Comparison of ENCODE assay signal across 8 mouse cellular contexts in the genomic region with DNA sequence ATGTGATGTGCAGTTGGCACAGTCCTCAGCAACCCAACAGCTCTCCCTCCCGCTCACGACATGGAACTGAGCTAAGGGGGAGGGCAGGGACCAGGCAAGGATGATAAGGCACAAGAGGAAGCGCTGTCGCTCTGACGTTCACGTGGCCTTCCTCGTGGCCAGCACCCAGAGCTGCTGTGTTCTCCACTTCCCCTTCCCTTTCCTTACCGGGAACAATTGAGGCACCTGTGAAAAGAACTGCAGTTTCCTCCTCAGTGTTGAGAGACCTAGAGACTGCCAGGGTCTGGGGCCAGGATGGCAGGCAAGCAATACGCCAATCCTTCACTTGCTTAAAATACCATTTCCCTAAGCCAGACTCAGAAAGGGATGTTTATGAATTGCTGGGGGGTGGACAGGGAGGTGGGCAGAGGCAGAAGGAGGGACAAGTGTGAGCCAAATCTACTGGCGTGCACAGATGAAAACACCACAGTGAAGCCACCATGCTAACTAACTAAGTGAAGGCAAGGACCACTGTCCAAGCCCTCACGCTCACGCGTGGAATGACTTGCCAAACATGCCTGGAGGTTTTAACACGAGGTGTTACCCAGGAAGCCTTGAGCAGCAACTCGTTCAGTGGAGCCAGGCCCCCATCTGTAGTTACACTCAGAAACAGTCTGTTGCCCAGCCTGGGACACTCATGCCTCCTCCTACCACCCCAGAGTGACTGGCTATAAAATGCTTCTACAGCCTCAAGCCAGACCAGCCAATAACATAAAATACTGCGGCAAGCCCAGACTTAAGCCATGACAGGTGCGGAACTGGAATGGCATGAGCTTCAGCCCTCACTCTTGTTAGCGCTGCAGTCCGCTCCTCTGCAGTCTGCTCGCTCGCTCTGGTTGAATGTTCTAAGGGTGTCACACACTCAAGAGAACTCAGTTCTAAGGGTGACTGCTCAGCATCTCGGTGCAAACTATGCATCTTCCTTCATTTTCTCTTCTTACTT. TPM values are rescaled to one million over a fixed set of nuclear protein-coding genes. Genes with fewer than 3 reads are reported as not detected.
DNase-seq lines count a peak whose midpoint lies in the region; ATAC-seq and TF ChIP-seq lines count a peak whose summit lies in the region.

No protein-coding gene starts in this region.

- H3K27ac ChIP-seq in spleen, adult 2 months (ENCODE audit: insufficient read depth, low read length) = peak overlapping the region; percentile 5; the same call in 1 of the 2 replicates
- H3K27ac ChIP-seq in embryonic facial prominence, embryonic 15.5 days (replicated peaks) = peak overlapping the region; percentile 18; the same call in 1 of the 2 replicates
- peak overlapping the region; percentile 89 for H3K27ac ChIP-seq in heart, embryonic 16.5 days (ENCODE audit: low read length)
- 0 out of 2 replicates have a peak overlapping the region, but pooled peaks have one; percentile 1 for H3K27ac ChIP-seq in macrophage

- H3K9me3 ChIP-seq in embryonic facial prominence, embryonic 15.5 days (replicated peaks) = no peaks in the 10 kb centered on the region
- H3K9me3 ChIP-seq in heart, embryonic 16.5 days (replicated peaks; ENCODE audit: control insufficient read depth, low read length) = no peaks in the 10 kb centered on the region

- no peak overlapping the region for H3K4me3 ChIP-seq in spleen, adult 2 months (ENCODE audit: extremely low read depth, insufficient read depth, insufficient read length)
- H3K4me3 ChIP-seq in embryonic facial prominence, embryonic 15.5 days (replicated peaks) = no peak overlapping the region
- H3K4me3 ChIP-seq in heart, embryonic 16.5 days (ENCODE audit: low read length) = no peak overlapping the region
- no peak overlapping the region for H3K4me3 ChIP-seq in macrophage (ENCODE audit: inconsistent target)

- no peak for TF ChIP-seq CTCF in spleen, adult 2 months (IDR thresholded peaks at IDR 0.05; ENCODE audit: extremely low read depth, insufficient read depth, insufficient read length, insufficient replicate concordance)

- TF ChIP-seq POLR2A in spleen, adult 2 months (IDR thresholded peaks at IDR 0.05; ENCODE audit: low read depth, low read length) = no peak

- no peaks in the 10 kb centered on the region for H3K79me2 ChIP-seq in macrophage (ENCODE audit: inconsistent target)

- intact Hi-C loops in left cerebral cortex, postnatal 10 days (cut with DNase I) = loop anchor here (5.0 kb wide), 2 partner anchors 37 to 217 kb away; no protein-coding TSS in a partner anchor

- DNase-seq in spleen, adult 2 months (ENCODE audit: low read depth in 1 of 2, low spot score in 2 of 2) = no peak
- no peak for DNase-seq in spleen, postnatal 14 days (ENCODE audit: low spot score in 2 of 2)
- DNase-seq in left cerebral cortex, postnatal 10 days (ENCODE audit: extremely low spot score in 1 of 2, low spot score in 2 of 2) = peak; percentile 27 to 76
- no peak for DNase-seq in adipocyte (ENCODE audit: low spot score)

- no peaks in the 10 kb centered on the region for H3K4me1 ChIP-seq in spleen, adult 2 months (ENCODE audit: control insufficient read depth, insufficient read depth, insufficient read length)
- H3K4me1 ChIP-seq in embryonic facial prominence, embryonic 15.5 days = peaks cover 16% of the 10 kb centered on the region; the same call in 1 of the 2 replicates
- peaks cover 37% of the 10 kb centered on the region for H3K4me1 ChIP-seq in heart, embryonic 16.5 days (ENCODE audit: control insufficient read depth, insufficient read depth, low read length)

- H3K9ac ChIP-seq in embryonic facial prominence, embryonic 15.5 days = no peak overlapping the region
- H3K9ac ChIP-seq in heart, embryonic 16.5 days (ENCODE audit: low read length) = peak overlapping the region; percentile 30; the same call in 1 of the 2 replicates

- H3K4me2 ChIP-seq in embryonic facial prominence, embryonic 15.5 days (replicated peaks) = no peak overlapping the region
- peak overlapping the region; percentile 21 for H3K4me2 ChIP-seq in heart, embryonic 16.5 days (ENCODE audit: low read depth, low read length)

- no peaks in the 10 kb centered on the region for H3K27me3 ChIP-seq in spleen, adult 2 months (ENCODE audit: control insufficient read depth, insufficient read depth, low read length)
- no peaks in the 10 kb centered on the region for H3K27me3 ChIP-seq in embryonic facial prominence, embryonic 15.5 days
- no peaks in the 10 kb centered on the region for H3K27me3 ChIP-seq in heart, embryonic 16.5 days (ENCODE audit: control insufficient read depth, insufficient read depth, low read length)

- WGBS in spleen, adult 2 months = 49% methylated on average over 22 of the region's 22 CpGs
- WGBS in embryonic facial prominence, embryonic 15.5 days = 65% methylated on average over 22 of the region's 22 CpGs
- 43% methylated on average over 22 of the region's 22 CpGs for WGBS in heart, embryonic 16.5 days
- WGBS in macrophage (ENCODE audit: missing documents) = 51% methylated on average over 19 of the region's 22 CpGs

- no peak; the same call in 1 of the 2 replicates for ATAC-seq in embryonic facial prominence, embryonic 15.5 days (ENCODE audit: insufficient number of reproducible peaks, low FRiP score, low TSS enrichment, low read depth)
- ATAC-seq in heart, embryonic 16.5 days (replicated peaks; ENCODE audit: extremely low read depth, insufficient read depth, low FRiP score) = peak; percentile 88
- ATAC-seq in inflammation-experienced regulatory T-cells, adult 6 months = no peak

- H3K36me3 ChIP-seq in spleen, adult 2 months (ENCODE audit: control insufficient read depth, insufficient read depth, low read length) = no peaks in the 10 kb centered on the region
- 0 out of 2 replicates have a peak, but pooled peaks cover 5% of the 10 kb centered on the region for H3K36me3 ChIP-seq in embryonic facial prominence, embryonic 15.5 days
- no peaks in the 10 kb centered on the region for H3K36me3 ChIP-seq in heart, embryonic 16.5 days (ENCODE audit: control insufficient read depth, insufficient read depth)
- H3K36me3 ChIP-seq in macrophage (ENCODE audit: inconsistent target) = no peaks in the 10 kb centered on the region

RNA-seq across cellular contexts. Expression of gene Jam3, which starts 45.4 kb away (rescaled TPM):
- 5.9 and 6.4 TPM in 2 replicates for polyA plus RNA-seq in spleen, adult 2 months (2012; rRNA removed)
- polyA plus RNA-seq in embryonic facial prominence, embryonic 15.5 days (2015; fragmentation: Nextera tagmentation; extraction: Ambion mirVana) = 94.7 and 104 TPM in 2 replicates
- polyA plus RNA-seq in heart, embryonic 16.5 days (2015; fragmentation: Nextera tagmentation; extraction: Ambion mirVana) = 40.0 and 40.7 TPM in 2 replicates
- total RNA-seq in left cerebral cortex, postnatal 10 days (2021) = 10 to 100 TPM; 20.1 to 24.9 TPM
- 1 to 10 TPM in 1 of 26 experiments, not detected in 25; 4.3 TPM for total RNA-seq in macrophage (2018; cell fraction: chromatin; rRNA removed)
- under 1 TPM in 1 of 26 experiments, not detected in 25; 0.09 TPM for total RNA-seq in macrophage (2018; cell fraction: cytosol; rRNA removed)
- under 1 TPM in 1 of 26 experiments, not detected in 25; 0.45 TPM for total RNA-seq in macrophage (2018; cell fraction: nucleus; rRNA removed)
- not detected in 3 replicates for polyA plus RNA-seq in macrophage (2018)
- polyA plus RNA-seq in inflammation-experienced regulatory T-cells, adult 6 months (2017; shearing (Covaris generic)) = under 1 TPM in 2 of 3 experiments, not detected in 1; 0.74 to 0.95 TPM

Comparison
In these comparisons a context has a peak if more than half of its experiments do, and no peak if none do; other contexts are left out.
1. DNase-seq: peak in left cerebral cortex, postnatal 10 days (2 of 2); none in spleen, adult 2 months (0 of 2), spleen, postnatal 14 days (0 of 2) and adipocyte (single experiment).
2. H3K27ac ChIP-seq: peak in every context shown above with its lines; median percentile 89 in heart, embryonic 16.5 days; 18 in embryonic facial prominence, embryonic 15.5 days; 5 in spleen, adult 2 months; 1 in macrophage.